Mouse (Mus musculus) heart, adult 2 months (tissue): ENCODE results near the gene Stim1. TPM values are rescaled to one million over a fixed set of nuclear protein-coding genes. Genes with fewer than 3 reads are reported as not detected.

Experiments used
- DNase-seq, 2 experiments: peaks; one replicate each; pipeline ENCODE4 v3.0.0; 2021
- H3K27ac ChIP-seq: fragments of 200-600 bp; 2 replicates; pipeline ENCODE4 v1.8.1; 2022
- H3K27me3 ChIP-seq: fragments of 200-500 bp; 2 replicates; pipeline ENCODE4 v1.6.1; 2012; ENCODE audit warnings: mild to moderate bottlenecking, low read length, inconsistent platforms, mixed read lengths; ENCODE audit not compliant: control insufficient read depth, insufficient read depth
- H3K36me3 ChIP-seq: fragments of 200-500 bp; 2 replicates; pipeline ENCODE4 v1.6.1; 2012; ENCODE audit warnings: low read length, inconsistent platforms; ENCODE audit not compliant: control insufficient read depth, insufficient read depth
- H3K4me1 ChIP-seq: fragments of 200-500 bp; 2 replicates; pipeline ENCODE4 v1.6.1; 2011; ENCODE audit warnings: low read length; ENCODE audit not compliant: control insufficient read depth, insufficient read depth
- H3K4me3 ChIP-seq: fragments of 200-600 bp; 2 replicates; pipeline ENCODE4 v1.8.1; 2022
- H3K79me2 ChIP-seq: fragments of 200-500 bp; replicated peaks from 2 replicates; pipeline ENCODE4 v1.6.1; 2012; ENCODE audit warnings: mild to moderate bottlenecking, inconsistent platforms, low read length, moderate library complexity, mixed read lengths; ENCODE audit not compliant: control insufficient read depth, insufficient read depth
- H3K9ac ChIP-seq: fragments of 200-500 bp; 2 replicates; pipeline ENCODE4 v1.6.1; 2012; ENCODE audit warnings: low read depth, mild to moderate bottlenecking, control low read depth, inconsistent platforms, low read length, mixed read lengths
- CTCF ChIP-seq: fragments of 200-600 bp; IDR thresholded peaks from 2 replicates; pipeline ENCODE4 v1.8.1; 2022; ENCODE audit warnings: antibody characterized with exemption, mild to moderate bottlenecking, moderate library complexity
- EP300 ChIP-seq: fragments of 200-500 bp; IDR thresholded peaks from 2 replicates; pipeline ENCODE4 v1.6.1; 2011; ENCODE audit warnings: low read depth, low read length, control low read depth; ENCODE audit not compliant: insufficient read depth
- POLR2A ChIP-seq: fragments of 200-500 bp; IDR thresholded peaks from 2 replicates; pipeline ENCODE4 v1.6.1; 2011; ENCODE audit warnings: mild to moderate bottlenecking, low read depth, low read length, control low read depth; ENCODE audit not compliant: insufficient read depth
- WGBS: fragments of 180-500 bp; shearing (Covaris S2); methylation state at CpG from one replicate; pipeline ENCODE4 v1.1.7; 2018; 5-methylcytosine and 5-hydroxymethylcytosine counted together
- intact Hi-C: fragments of 180-260 bp; cut with DNase I; formaldehyde crosslinking; loops from one replicate; pipeline ENCODE4 v1.15.1; 2025
- polyA plus RNA-seq: library from polyadenylated mRNA; depleted of rRNA; stranded (reverse); fragments of >200 nt; gene quantifications from 2 replicates; pipeline ENCODE4 v1.2.3, GENCODE M21; 2012
- total RNA-seq, 2 experiments: library from RNA; stranded (reverse); gene quantifications; 2 replicates each; pipeline ENCODE4 v1.2.3; 2021

Stim1 gene
- total and polyA plus RNA-seq, 3 experiments, result 22.8 to 24.1 (median 23.9) TPM

GRCm38 (mm10) chr7:102300761-102301160 lies 33.2 kb downstream of the Stim1 start:
- intact Hi-C loops, result loop anchor here (5.0 kb wide), 1 partner anchor 37 kb away; no protein-coding TSS in a partner anchor
- H3K27ac ChIP-seq, result no peak overlapping the region
- no peak for TF ChIP-seq POLR2A
- no peak for TF ChIP-seq EP300
- TF ChIP-seq CTCF, result no peak
- H3K36me3 ChIP-seq, result peaks cover 10% of the 10 kb centered on the region
- no peaks in the 10 kb centered on the region for H3K79me2 ChIP-seq
- peaks cover 7% of the 10 kb centered on the region for H3K4me1 ChIP-seq
- H3K9ac ChIP-seq, result no peak overlapping the region
- WGBS, result 83% methylated on average over 1 of the region's 1 CpGs
- H3K4me3 ChIP-seq, result no peak overlapping the region
- H3K27me3 ChIP-seq, result peaks cover 1% of the 10 kb centered on the region; the same call in 1 of the 2 replicates
- DNase-seq, result no peak

GRCm38 (mm10) chr7:102302471-102302870 lies 34.9 kb downstream of the Stim1 start:
- 92% methylated on average over 4 of the region's 4 CpGs for WGBS
- Histone ChIP-seq H3K4me1 (peaks cover 7% of the 10 kb centered on the region), H3K9ac (no peak overlapping the region), H3K4me3 (no peak overlapping the region), H3K27me3 (no peaks in the 10 kb centered on the region), H3K36me3 (peaks cover 10% of the 10 kb centered on the region), H3K27ac (no peak overlapping the region), H3K79me2 (no peaks in the 10 kb centered on the region)
- TF ChIP-seq CTCF (no peak), EP300 (no peak), POLR2A (no peak)
- no peak for DNase-seq
- intact Hi-C loops, result loop anchor here (5.0 kb wide), 1 partner anchor 35 kb away; no protein-coding TSS in a partner anchor

GRCm38 (mm10) chr7:102305596-102305995 lies 38.0 kb downstream of the Stim1 start:
- intact Hi-C loops, result no loop called here
- H3K27me3 ChIP-seq, result no peaks in the 10 kb centered on the region
- H3K9ac ChIP-seq, result no peak overlapping the region
- no peak overlapping the region for H3K27ac ChIP-seq
- H3K4me3 ChIP-seq, result no peak overlapping the region
- H3K4me1 ChIP-seq, result peaks cover 8% of the 10 kb centered on the region
- peak in 1 of 2 experiments; percentile 8 for DNase-seq
- 54% methylated on average over 2 of the region's 2 CpGs for WGBS
- TF ChIP-seq CTCF, result no peak
- TF ChIP-seq POLR2A, result no peak
- H3K36me3 ChIP-seq, result peaks cover 7% of the 10 kb centered on the region
- no peaks in the 10 kb centered on the region for H3K79me2 ChIP-seq

GRCm38 (mm10) chr7:102310266-102310665 lies 42.7 kb downstream of the Stim1 start:
- no peak overlapping the region for H3K9ac ChIP-seq
- H3K4me3 ChIP-seq, result no peak overlapping the region
- no peak for TF ChIP-seq POLR2A
- no peak for TF ChIP-seq EP300
- no peak for TF ChIP-seq CTCF
- no peaks in the 10 kb centered on the region for H3K79me2 ChIP-seq
- no peak overlapping the region for H3K27ac ChIP-seq
- peaks cover 7% of the 10 kb centered on the region for H3K4me1 ChIP-seq
- DNase-seq, result no peak
- no peaks in the 10 kb centered on the region for H3K27me3 ChIP-seq
- intact Hi-C loops, result loop anchor here (5.0 kb wide), 1 partner anchor 43 kb away; the partner anchor contains the start of gene Stim1
- peaks cover 7% of the 10 kb centered on the region; the same call in 1 of the 2 replicates for H3K36me3 ChIP-seq

GRCm38 (mm10) chr7:102310821-102311220 lies 43.2 kb downstream of the Stim1 start:
- intact Hi-C loops, result loop anchor here (5.0 kb wide), 1 partner anchor 44 kb away; the partner anchor contains the start of gene Stim1
- H3K4me1 ChIP-seq, result peaks cover 7% of the 10 kb centered on the region
- H3K4me3 ChIP-seq, result no peak overlapping the region
- DNase-seq, result no peak
- H3K27ac ChIP-seq, result no peak overlapping the region
- no peaks in the 10 kb centered on the region for H3K79me2 ChIP-seq
- TF ChIP-seq POLR2A (no peak), EP300 (no peak), CTCF (no peak)
- WGBS, result 79% methylated on average over 5 of the region's 5 CpGs
- H3K9ac ChIP-seq, result no peak overlapping the region
- H3K27me3 ChIP-seq, result no peaks in the 10 kb centered on the region
- H3K36me3 ChIP-seq, result peaks cover 7% of the 10 kb centered on the region; the same call in 1 of the 2 replicates

GRCm38 (mm10) chr7:102312840-102313534 lies 45.4 kb downstream of the Stim1 start:
- TF ChIP-seq CTCF, result no peak
- no peak for TF ChIP-seq EP300
- TF ChIP-seq POLR2A, result no peak
- WGBS, result 78% methylated on average over 4 of the region's 4 CpGs
- H3K36me3 ChIP-seq, result peaks cover 7% of the 10 kb centered on the region; the same call in 1 of the 2 replicates
- H3K4me1 ChIP-seq, result peaks cover 7% of the 10 kb centered on the region
- H3K9ac ChIP-seq, result no peak overlapping the region
- H3K4me3 ChIP-seq, result no peak overlapping the region
- H3K27ac ChIP-seq, result no peak overlapping the region
- H3K79me2 ChIP-seq, result no peaks in the 10 kb centered on the region
- no peak for DNase-seq
- H3K27me3 ChIP-seq, result no peaks in the 10 kb centered on the region
- intact Hi-C loops, result loop anchor here (5.0 kb wide), 1 partner anchor 46 kb away; the partner anchor contains the start of gene Stim1
